Mouse (Mus musculus) embryonic fibroblast, embryonic 13.5 days (primary cell): Measurements from ENCODE around the gene Zfyve9. TPM values are rescaled to one million over a fixed set of nuclear protein-coding genes. Genes with fewer than 3 reads are reported as not detected.

Source experiments
- H3K27ac ChIP-seq: 2 replicates; pipeline ENCODE4 v1.5.1; 2012; ENCODE audit warnings: low read length, control low read depth, inconsistent platforms; ENCODE audit not compliant: insufficient read depth
- H3K4me1 ChIP-seq: 2 replicates; pipeline ENCODE4 v1.6.1; 2011; ENCODE audit warnings: low read length; ENCODE audit not compliant: control insufficient read depth, insufficient read depth
- H3K4me3 ChIP-seq: 2 replicates; pipeline ENCODE4 v1.5.1; 2011; ENCODE audit warnings: mild to moderate bottlenecking, control low read depth, low read length; ENCODE audit not compliant: insufficient read depth
- CTCF ChIP-seq: IDR thresholded peaks from 2 replicates; pipeline ENCODE4 v1.5.1; 2011; ENCODE audit warnings: mild to moderate bottlenecking, control low read depth, low read length, moderate library complexity, borderline replicate concordance; ENCODE audit not compliant: insufficient read depth
- POLR2A ChIP-seq: IDR thresholded peaks from 2 replicates; pipeline ENCODE4 v1.6.1; 2011; ENCODE audit warnings: low read depth, mild to moderate bottlenecking, control low read depth, low read length, moderate library complexity
- polyA plus RNA-seq: library from polyadenylated mRNA; stranded (reverse); fragments of >200 nt; gene quantifications from 2 replicates; pipeline ENCODE4 v1.2.4, GENCODE M21; 2011; ENCODE audit warnings: low read depth; ENCODE audit not compliant: missing spikeins, insufficient read length

Zfyve9 gene
- polyA plus RNA-seq, result 15.8 and 20.4 TPM in 2 replicates

DNA sequence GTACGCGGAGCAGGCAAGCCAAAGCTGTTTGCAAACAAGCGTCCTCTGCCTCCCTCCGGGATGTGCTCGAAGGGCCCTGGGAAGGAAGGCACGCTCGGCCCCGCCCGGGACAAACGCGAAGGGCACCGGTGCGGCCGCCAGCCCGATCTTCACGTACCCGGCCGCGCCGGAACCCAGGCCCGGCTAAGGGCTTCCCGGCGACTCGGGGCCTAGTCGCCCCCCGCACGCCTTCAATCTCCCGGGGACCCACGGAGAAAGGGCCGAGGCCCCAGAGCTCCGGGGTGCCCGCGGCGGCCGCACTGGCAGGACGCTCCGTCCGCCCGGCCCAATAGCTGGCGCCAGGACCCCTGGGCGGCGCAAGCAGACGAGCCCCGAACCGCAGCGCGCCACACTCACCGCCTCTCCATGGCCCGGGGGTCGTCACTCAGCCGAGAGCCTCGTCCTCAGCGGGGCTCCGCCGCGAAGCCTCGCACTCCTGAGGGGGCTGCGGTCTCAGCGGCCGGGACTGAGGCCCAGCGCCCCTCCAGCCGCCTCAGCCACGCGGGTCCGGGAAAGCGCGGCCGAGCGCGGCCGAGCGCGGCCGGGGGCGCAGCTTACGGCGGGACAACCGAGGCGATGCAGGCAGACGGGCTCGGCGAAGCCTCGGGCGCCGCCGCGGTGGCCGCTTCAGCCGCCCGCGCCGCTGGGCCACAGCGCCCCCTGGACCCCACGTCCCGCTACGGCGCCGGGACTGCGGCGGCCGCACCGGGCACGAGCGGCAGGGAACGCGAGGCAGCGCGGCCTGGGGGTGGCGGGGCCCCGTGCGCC is at the start of gene Zfyve9:
Zfyve9 (minus strand) TSS at position 742 of the 807 bp plus-strand sequence.
- Histone ChIP-seq H3K4me3 (peak within 1 kb of the TSS; percentile 96), H3K27ac (peak within 1 kb of the TSS; percentile 91), H3K4me1 (peaks cover 3% of the 10 kb centered on the region; the same call in 1 of the 2 replicates)
- peak; percentile 28 for TF ChIP-seq POLR2A
- 0 out of 2 replicates have a peak, but pooled peaks have one; percentile 30 for TF ChIP-seq CTCF

DNA sequence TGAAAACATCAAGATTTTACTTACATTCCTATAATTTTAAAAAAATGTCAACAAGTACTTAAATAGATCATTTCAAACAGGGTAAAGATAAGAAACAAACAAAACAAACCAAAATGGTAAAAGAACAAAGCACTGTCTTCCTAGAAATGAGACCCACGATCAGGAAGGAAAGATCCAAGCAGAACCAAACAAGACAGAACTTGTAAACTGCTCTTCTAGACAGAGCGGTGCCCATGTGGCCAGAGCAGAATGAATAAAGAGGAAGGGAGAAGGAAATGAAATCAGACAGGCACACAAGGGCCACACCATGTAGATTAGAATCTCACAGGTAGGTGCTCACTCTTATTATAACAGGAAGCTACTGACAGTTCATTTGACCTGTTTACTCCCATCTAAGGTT is 46.0 kb upstream of the Zfyve9 start:
- Histone ChIP-seq H3K4me3 (no peak overlapping the region), H3K4me1 (peaks cover 2% of the 10 kb centered on the region), H3K27ac (no peak overlapping the region)
- no peak for TF ChIP-seq POLR2A
- TF ChIP-seq CTCF, result no peak

DNA sequence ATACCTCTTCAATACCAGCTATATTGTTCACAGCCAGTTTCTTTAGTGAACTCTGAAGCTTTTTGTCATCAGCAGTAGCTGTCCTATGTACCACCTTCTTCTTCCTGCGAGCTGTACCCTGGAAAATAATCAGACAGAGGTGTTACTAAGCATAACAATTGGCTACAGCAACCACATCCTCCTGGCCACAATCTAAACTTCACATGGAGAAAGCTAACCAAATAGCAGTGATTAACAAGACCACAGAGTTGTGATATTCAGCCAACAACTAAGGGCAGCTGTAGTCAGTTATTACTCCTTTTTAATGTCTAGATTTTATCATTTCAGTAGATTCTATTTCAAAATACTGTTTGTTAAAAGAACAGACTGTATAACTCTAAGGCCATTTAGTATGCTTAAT is 45.5 kb upstream of the Zfyve9 start:
- H3K27ac ChIP-seq, result no peak overlapping the region
- TF ChIP-seq POLR2A (no peak), CTCF (no peak)

DNA sequence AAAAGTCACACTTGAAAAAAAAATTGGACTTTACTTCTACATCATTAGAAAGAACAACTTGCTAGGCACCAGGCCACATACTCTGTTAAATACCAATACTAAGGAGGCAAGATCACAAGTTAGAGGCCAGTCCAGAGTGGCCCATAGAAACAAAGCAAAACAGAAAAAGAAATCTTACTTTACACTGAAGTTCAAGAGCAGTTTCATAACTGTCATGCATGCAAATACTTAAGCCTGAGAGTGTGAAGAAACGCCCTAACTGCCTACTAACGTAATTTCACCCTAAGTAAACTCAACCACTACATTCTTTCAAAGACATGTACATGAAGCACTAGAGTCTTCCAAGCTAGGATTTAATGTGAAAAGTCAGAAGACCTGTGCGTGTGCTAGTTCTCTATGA is 45.1 kb upstream of the Zfyve9 start:
- peaks cover 2% of the 10 kb centered on the region for H3K4me1 ChIP-seq

More for the DNA sequence above, 45.5 kb upstream of the Zfyve9 start:
- Histone ChIP-seq H3K4me1 (peaks cover 2% of the 10 kb centered on the region), H3K4me3 (no peak overlapping the region)

DNA sequence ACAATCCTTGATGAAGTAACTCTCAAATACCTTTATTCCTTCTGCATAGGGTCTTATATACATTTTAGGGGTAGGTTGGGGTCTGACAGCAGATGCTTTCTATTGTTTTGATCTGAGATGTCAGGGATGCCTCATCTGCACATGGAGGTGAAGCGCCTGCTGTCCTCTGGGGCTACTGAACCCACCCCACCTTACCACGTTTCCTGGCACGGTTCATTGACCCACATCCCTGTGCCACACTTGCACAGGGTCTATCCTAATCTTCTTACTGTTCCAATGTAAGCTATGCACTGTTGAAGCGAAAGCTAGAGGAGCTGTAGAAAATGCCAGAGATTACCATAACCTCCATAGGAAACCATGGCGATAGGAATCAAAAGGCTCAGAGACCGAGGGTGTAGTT is 31.0 kb upstream of the Zfyve9 start:
- TF ChIP-seq POLR2A, result no peak
- TF ChIP-seq CTCF, result no peak
- Histone ChIP-seq H3K27ac (no peak overlapping the region), H3K4me3 (no peak overlapping the region), H3K4me1 (no peaks in the 10 kb centered on the region)

More for the DNA sequence above, 45.1 kb upstream of the Zfyve9 start:
- TF ChIP-seq CTCF (no peak), POLR2A (no peak)
- Histone ChIP-seq H3K4me3 (no peak overlapping the region), H3K27ac (no peak overlapping the region)

DNA sequence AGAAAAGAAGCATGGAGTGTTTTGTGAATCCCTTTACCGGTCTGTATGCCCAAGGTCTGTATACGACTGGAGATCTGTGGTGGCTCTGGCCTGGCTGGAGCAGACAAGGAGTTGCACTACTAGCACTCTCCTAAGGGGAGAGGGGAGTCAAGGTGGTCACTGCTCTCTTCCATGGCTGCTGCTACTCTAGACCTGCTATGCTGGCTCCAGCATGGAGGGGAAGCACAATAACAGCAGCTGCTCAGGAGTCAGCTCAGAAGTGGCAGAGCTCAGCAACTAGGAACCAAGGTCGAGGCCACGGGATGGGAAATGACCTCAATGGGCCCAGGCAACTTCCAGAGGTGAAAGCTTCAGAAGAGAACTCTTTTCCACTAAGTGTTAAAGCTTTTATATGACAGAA is 30.5 kb upstream of the Zfyve9 start:
- Histone ChIP-seq H3K4me3 (no peak overlapping the region), H3K4me1 (no peaks in the 10 kb centered on the region), H3K27ac (no peak overlapping the region)
- TF ChIP-seq CTCF, result no peak
- no peak for TF ChIP-seq POLR2A

DNA sequence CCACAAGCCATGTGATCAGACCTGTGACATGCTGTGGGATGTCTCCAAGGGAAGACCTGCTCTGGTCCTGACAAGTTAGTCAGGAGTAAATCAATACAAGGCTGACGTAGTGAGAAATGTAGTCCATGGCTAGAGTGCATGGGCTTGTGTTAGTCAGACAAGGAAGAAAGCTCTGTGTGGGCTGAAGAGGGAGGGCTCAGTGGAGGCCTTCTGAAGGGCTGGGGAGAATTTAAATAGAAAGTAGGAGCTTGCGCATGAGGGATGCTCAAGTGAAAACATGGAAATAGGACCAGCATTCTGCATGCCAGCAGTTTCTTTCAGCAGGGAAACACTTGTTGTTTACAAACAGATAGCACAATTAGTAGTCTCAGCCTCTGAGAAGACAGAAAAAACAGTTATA is 22.9 kb upstream of the Zfyve9 start:
- Histone ChIP-seq H3K4me3 (no peak overlapping the region), H3K27ac (no peak overlapping the region), H3K4me1 (no peaks in the 10 kb centered on the region)
- TF ChIP-seq CTCF (no peak), POLR2A (no peak)

DNA sequence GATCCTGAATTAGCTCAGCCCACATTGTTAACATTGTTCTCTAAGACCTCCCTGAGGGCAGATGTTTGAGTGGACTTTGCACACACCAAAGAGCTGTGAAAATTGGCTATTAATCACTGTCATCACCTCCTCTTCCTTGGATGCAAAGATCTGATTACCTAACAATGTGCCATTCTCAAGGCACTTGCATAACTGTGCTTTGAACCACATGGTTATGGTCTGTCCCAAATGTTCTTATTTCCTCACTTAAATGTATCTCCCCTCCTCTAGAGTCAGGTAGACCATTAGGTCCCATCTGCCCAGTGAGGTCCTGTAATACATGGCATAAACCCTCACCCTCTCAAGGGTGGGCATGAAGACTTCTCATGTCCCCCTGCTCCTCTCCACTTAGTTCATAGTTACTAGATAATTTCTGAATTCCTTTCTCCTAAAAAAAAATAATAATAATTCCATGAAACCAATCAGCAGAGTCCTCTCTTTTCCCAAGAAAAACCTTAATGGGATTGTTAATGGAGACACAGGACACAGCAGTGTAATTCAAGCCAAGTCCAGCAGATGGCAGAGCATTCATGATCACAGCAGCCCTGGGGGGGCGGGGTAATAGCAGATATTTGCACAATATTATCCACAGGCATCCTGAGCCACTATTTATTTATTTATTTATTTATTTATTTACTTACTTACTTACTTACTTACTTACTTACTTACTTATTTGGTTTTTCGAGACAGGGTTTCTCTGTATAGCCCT is 17.7 kb upstream of the Zfyve9 start:
- TF ChIP-seq CTCF (peak; percentile 48; the same call in 1 of the 2 replicates), POLR2A (no peak)
- Histone ChIP-seq H3K27ac (no peak overlapping the region), H3K4me1 (no peaks in the 10 kb centered on the region), H3K4me3 (no peak overlapping the region)

DNA sequence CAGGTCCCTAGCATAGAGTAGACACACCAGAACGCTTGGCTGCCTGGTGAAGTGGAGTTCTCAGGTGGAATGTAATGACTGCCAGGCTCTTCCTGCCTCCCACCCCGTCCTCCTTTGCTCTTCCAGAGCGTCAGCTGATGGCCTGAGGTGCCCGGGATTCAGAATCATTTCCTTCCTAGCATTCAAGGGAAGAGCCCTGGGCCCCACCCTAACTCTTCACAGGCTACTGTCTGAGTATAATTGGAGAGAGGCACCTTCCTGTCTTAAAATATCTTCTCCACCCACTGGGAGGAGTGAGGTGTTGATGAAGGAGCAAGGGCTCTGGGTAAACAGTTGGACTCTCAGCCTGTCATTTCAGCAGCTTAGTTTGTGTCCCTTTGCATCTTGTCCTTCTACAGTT is 16.1 kb upstream of the Zfyve9 start:
- no peak for TF ChIP-seq CTCF
- no peak for TF ChIP-seq POLR2A
- Histone ChIP-seq H3K4me1 (no peaks in the 10 kb centered on the region), H3K27ac (no peak overlapping the region), H3K4me3 (no peak overlapping the region)

DNA sequence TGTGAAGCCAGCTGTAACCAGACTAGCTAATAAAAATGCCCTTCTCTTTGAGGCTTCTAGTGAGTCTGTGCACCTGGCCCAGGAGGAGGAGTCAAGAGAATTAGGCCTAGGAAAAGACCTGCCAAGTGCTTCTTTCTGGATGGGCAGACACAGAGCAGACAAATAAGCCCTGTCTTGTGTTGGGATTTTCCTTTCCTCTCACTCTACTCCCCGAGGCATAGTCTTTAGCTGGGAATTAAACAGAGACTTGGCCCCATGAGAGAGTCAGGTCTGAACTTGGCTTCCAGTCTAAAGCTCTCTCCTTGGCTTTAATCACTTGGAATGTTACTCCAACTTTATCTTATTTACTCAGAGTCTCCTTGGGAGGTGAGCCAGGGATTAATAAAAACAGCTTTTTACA is 13.3 kb upstream of the Zfyve9 start:
- Histone ChIP-seq H3K4me1 (peaks cover 2% of the 10 kb centered on the region; the same call in 1 of the 2 replicates), H3K27ac (no peak overlapping the region), H3K4me3 (no peak overlapping the region)
- TF ChIP-seq CTCF (no peak), POLR2A (no peak)
